Mouse (Mus musculus) cortical plate, adult 2 months (tissue): ENCODE measurements at regions not wholly inside any gene's neighbourhood (a gene's known extent, or its start where the extent isn't known, plus 50 kb on each side); places are given as distances from the start of the nearest gene placed in this dataset.

Source experiments
- CTCF ChIP-seq: fragments of 200-500 bp; IDR thresholded peaks from 2 replicates; pipeline ENCODE4 v1.5.1; 2011; ENCODE audit warnings: mild to moderate bottlenecking, control low read depth, low read length; ENCODE audit not compliant: insufficient read depth; ENCODE audit errors: extremely low read depth
- POLR2A ChIP-seq: fragments of 200-500 bp; IDR thresholded peaks from 2 replicates; pipeline ENCODE4 v1.6.1; 2011; ENCODE audit warnings: mild to moderate bottlenecking, low read length, control low read depth; ENCODE audit not compliant: insufficient read depth; ENCODE audit errors: extremely low read depth

GRCm38 (mm10) chr9:74049776-74050175, 60.4 kb upstream of the Wdr72 start:
- TF ChIP-seq POLR2A (no peak), CTCF (no peak)
